Mouse (Mus musculus): ENCODE results near the gene Fbxl7. TPM values are rescaled to one million over a fixed set of nuclear protein-coding genes. Genes with fewer than 3 reads are reported as not detected.

Gene Fbxl7
- polyA plus RNA-seq, 1 experiment from 2014 or later: 9.4 TPM

DNA sequence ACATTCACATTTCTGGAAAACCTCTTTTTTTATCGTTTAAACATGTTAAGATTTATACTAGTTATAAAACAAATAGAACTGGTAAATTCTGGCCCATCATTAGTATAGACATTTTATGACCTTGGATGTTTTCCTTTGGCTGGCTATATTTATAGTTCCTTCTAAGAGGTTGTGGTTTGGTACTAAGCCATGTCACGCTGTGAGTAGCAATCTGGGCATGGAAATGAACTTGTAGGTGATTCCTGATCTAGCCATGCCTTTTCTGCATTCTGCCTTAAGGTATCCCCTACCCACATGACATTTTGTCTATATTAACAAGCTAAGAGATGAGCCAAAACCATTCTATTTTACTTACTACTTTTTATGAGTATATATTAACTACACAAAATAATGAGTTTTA, 329.3 kb downstream of the Fbxl7 start:
- H3K9ac ChIP-seq: no peak overlapping the region
- H3K4me3 ChIP-seq: no peak overlapping the region
- no peak for ATAC-seq (replicated peaks)
- H3K9me3 ChIP-seq: no peaks in the 10 kb centered on the region
- H3K4me1 ChIP-seq: no peaks in the 10 kb centered on the region
- no peak overlapping the region for H3K27ac ChIP-seq
- no peak overlapping the region for H3K4me2 ChIP-seq
- H3K36me3 ChIP-seq (replicated peaks): no peaks in the 10 kb centered on the region
- WGBS: 89% methylated on average over 2 of the region's 2 CpGs
- H3K27me3 ChIP-seq (replicated peaks): no peaks in the 10 kb centered on the region

DNA sequence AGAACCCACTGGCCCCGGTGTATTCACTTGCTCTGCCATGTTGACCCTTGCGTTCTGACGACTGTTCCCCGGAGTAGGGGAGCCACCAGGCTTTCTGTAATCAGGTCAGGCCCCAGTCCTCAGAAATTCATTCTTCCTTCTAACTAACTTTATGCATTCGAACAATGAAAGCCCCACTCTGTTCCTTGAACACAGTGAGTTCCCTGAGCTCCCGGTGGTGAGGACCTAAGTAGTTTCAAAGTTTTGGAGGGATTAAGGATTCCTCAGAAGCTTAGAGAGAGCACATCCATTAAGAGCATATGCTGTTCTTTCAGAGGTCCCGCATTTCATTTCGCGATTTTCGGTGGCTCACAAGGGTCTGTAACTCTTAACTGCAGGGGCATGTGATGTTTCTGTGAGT, 341.8 kb downstream of the Fbxl7 start:
- H3K4me2 ChIP-seq: no peak overlapping the region
- no peak overlapping the region for H3K27ac ChIP-seq
- ATAC-seq (replicated peaks): no peak
- WGBS: 20% methylated on average over 10 of the region's 10 CpGs
- no peak overlapping the region for H3K9ac ChIP-seq
- no peaks in the 10 kb centered on the region for H3K4me1 ChIP-seq
- H3K36me3 ChIP-seq (replicated peaks): no peaks in the 10 kb centered on the region
- no peaks in the 10 kb centered on the region for H3K27me3 ChIP-seq (replicated peaks)
- no peak overlapping the region for H3K4me3 ChIP-seq
- no peaks in the 10 kb centered on the region for H3K9me3 ChIP-seq

DNA sequence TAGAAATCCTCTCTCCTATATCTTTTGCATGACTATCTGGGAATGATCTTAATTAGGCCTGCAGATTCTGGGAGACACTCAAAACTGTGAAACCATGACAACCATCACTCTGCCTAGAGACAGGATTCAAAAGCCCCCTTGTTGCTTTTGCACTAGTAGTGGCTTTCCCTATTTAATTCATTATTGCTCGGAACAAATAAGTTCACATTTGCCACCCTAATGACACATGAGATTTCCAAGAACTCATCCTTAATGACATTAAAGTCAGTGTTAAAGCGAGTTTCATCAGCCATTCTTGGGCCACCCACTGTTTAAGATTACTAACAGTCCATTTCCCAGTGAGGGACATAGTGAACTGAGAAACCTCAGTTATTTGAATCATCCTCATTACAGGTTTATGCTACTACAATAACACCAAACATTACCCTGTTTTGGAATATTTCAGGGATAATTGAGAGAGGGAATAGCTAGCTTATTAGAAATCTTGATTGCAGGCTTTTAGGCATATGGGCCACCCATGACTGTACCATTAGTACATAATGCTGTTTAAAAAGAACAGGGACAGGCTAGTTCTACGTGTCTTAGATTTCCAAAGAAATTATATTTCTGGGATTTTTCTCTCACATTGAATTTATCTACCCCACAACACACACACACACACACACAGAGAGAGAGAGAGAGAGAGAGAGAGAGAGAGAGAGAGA, 361.2 kb downstream of the Fbxl7 start:
- peaks cover 5% of the 10 kb centered on the region for H3K4me1 ChIP-seq
- ATAC-seq (replicated peaks): 0 out of 2 replicates have a peak, but pooled peaks have one; percentile 58
- 48% methylated on average over 3 of the region's 3 CpGs for WGBS

DNA sequence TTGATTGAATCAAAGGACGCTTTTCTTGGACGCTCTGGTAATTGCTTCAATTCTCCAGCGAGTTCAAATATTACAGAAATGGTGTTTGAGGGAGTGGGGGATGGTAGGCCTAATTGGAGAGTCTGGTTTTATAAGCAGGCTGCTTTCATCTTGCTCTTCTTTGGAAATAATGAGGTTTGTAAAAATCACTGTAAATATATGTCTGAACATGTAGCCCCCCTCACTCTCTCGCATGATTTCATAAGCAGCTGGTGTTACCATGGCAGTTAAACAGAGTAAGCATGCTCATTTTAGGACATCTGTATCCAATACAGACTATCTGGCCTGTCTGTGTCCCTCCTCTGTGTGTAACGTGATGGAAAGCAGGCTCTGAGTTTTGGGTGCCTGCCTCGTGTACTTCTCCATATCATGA, 376.2 kb downstream of the Fbxl7 start:
- peak; percentile 76; the same call in 1 of the 2 replicates for ATAC-seq (replicated peaks)
- 61% methylated on average over 6 of the region's 6 CpGs for WGBS

More for the DNA sequence above, 361.2 kb downstream of the Fbxl7 start:
- H3K9me3 ChIP-seq: no peaks in the 10 kb centered on the region
- no peak overlapping the region for H3K9ac ChIP-seq
- no peaks in the 10 kb centered on the region for H3K27me3 ChIP-seq (replicated peaks)
- no peak overlapping the region for H3K4me2 ChIP-seq
- no peak overlapping the region for H3K4me3 ChIP-seq
- no peaks in the 10 kb centered on the region for H3K36me3 ChIP-seq (replicated peaks)
- no peak overlapping the region for H3K27ac ChIP-seq

DNA sequence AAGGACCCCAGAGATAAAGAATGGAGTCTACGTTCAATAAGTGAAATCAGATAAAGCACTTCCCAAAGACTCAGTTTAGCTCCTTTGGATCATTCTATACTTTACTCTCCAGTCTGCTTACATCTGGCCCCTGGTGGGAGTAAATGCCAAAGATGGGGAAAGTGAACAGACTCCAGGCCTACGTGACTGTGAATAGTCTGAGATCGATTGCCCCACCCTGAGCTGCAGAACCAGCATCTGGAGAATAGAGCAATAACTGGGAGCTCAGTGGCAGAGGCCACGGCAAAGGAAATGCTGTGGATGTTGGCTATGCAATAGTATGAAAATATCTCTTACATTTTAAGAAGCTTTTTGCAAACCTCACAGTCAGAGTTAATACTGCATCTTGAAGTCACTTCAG, 394.4 kb downstream of the Fbxl7 start:
- no peak overlapping the region for H3K4me2 ChIP-seq
- H3K9me3 ChIP-seq: no peaks in the 10 kb centered on the region
- no peaks in the 10 kb centered on the region for H3K36me3 ChIP-seq (replicated peaks)
- H3K27me3 ChIP-seq (replicated peaks): no peaks in the 10 kb centered on the region
- 76% methylated on average over 4 of the region's 4 CpGs for WGBS
- no peak for ATAC-seq (replicated peaks)
- no peak overlapping the region for H3K4me3 ChIP-seq
- H3K27ac ChIP-seq: no peak overlapping the region
- H3K4me1 ChIP-seq: no peaks in the 10 kb centered on the region
- no peak overlapping the region for H3K9ac ChIP-seq

More for the DNA sequence above, 376.2 kb downstream of the Fbxl7 start:
- Histone ChIP-seq H3K27ac (no peak overlapping the region), H3K4me2 (no peak overlapping the region), H3K4me3 (no peak overlapping the region), H3K27me3 (replicated peaks) (no peaks in the 10 kb centered on the region), H3K36me3 (replicated peaks) (no peaks in the 10 kb centered on the region), H3K4me1 (no peaks in the 10 kb centered on the region), H3K9ac (no peak overlapping the region), H3K9me3 (no peaks in the 10 kb centered on the region)
